Mouse (Mus musculus): ENCODE data around the gene Sugct.

- TF ChIP-seq USF1 (IDR thresholded peaks at IDR 0.05; ENCODE audit: low read depth) (no peak), CEBPB (IDR thresholded peaks at IDR 0.05; ENCODE audit: insufficient read depth, poor library complexity, severe bottlenecking) (no peak), REST (IDR thresholded peaks at IDR 0.05; ENCODE audit: insufficient read depth, insufficient read length) (no peak), E2F4 (IDR thresholded peaks at IDR 0.05; ENCODE audit: insufficient read depth) (no peak)
Measured at GRCm38 (mm10) chr13:17420557-17420956, 274.8 kb downstream of the Sugct start.
